Mouse (Mus musculus) liver, postnatal 0 days (tissue): ENCODE measurements around the gene Gm44579. TPM values are rescaled to one million over a fixed set of nuclear protein-coding genes. Genes with fewer than 3 reads are reported as not detected.

Experiments used
- ATAC-seq: fragments of 200-750 bp; cut with Nextera tagmentation; 2 replicates; pipeline ENCODE4 v1.8.0; 2017; ENCODE audit warnings: mild to moderate bottlenecking, moderate library complexity
- DNase-seq: peaks from one replicate; pipeline ENCODE4 v3.0.0-alpha.2; 2016
- H3K27ac ChIP-seq: fragments of 300-500 bp; sonication (generic); 2 replicates; pipeline ENCODE4 v1.5.1; 2014; ENCODE audit warnings: antibody characterized with exemption, moderate library complexity, mild to moderate bottlenecking, low read depth
- H3K27me3 ChIP-seq: fragments of 300-500 bp; sonication (generic); 2 replicates; pipeline ENCODE4 v1.6.1; 2014; ENCODE audit warnings: low read length, control low read depth, mixed read lengths; ENCODE audit not compliant: insufficient read depth
- H3K36me3 ChIP-seq: fragments of 300-500 bp; sonication (generic); replicated peaks from 2 replicates; pipeline ENCODE4 v1.6.1; 2014; ENCODE audit warnings: mild to moderate bottlenecking, control low read depth, low read length, moderate library complexity, mixed read lengths; ENCODE audit not compliant: insufficient read depth
- H3K4me1 ChIP-seq: fragments of 300-500 bp; sonication (generic); 2 replicates; pipeline ENCODE4 v1.6.1; 2014; ENCODE audit warnings: antibody characterized with exemption, mild to moderate bottlenecking, control low read depth; ENCODE audit not compliant: insufficient read depth
- H3K4me2 ChIP-seq: fragments of 300-500 bp; sonication (generic); 2 replicates; pipeline ENCODE4 v1.6.1; 2014; ENCODE audit warnings: low read depth, mild to moderate bottlenecking, low read length, moderate library complexity, mixed read lengths
- H3K4me3 ChIP-seq: fragments of 300-500 bp; sonication (generic); 2 replicates; pipeline ENCODE4 v1.5.1; 2014; ENCODE audit warnings: low read depth, low read length
- H3K9ac ChIP-seq: fragments of 300-500 bp; sonication (generic); replicated peaks from 2 replicates; pipeline ENCODE4 v1.6.1; 2014; ENCODE audit warnings: mild to moderate bottlenecking, moderate library complexity
- H3K9me3 ChIP-seq: fragments of 300-500 bp; sonication (generic); 2 replicates; pipeline ENCODE4 v1.6.1; 2016; ENCODE audit warnings: mild to moderate bottlenecking, control low read depth, low read length, mixed read lengths
- CTCF ChIP-seq: sonication (generic); IDR thresholded peaks from 2 replicates; pipeline ENCODE4 v1.5.1; 2016; ENCODE audit warnings: antibody characterized with exemption, low read depth
- EP300 ChIP-seq: IDR thresholded peaks from 2 replicates; pipeline ENCODE4 v1.6.1; 2016; ENCODE audit warnings: antibody characterized with exemption, low read depth, mild to moderate bottlenecking
- WGBS: fragments of 180-500 bp; shearing (Covaris S2); extraction: QIAGEN DNeasy Blood & Tissue Kit; methylation state at CpG from one replicate; pipeline ENCODE4 v1.1.7; 2014; ENCODE audit not compliant: insufficient replicate concordance; 5-methylcytosine and 5-hydroxymethylcytosine counted together
- polyA plus RNA-seq: library from polyadenylated mRNA; unstranded; fragments of >200 nt; fragmentation: Nextera tagmentation; extraction: Ambion mirVana; gene quantifications from 2 replicates; pipeline ENCODE4 v1.2.1, GENCODE M21; 2015

Gene Gm44579
- polyA plus RNA-seq = not detected in 2 replicates

DNA sequence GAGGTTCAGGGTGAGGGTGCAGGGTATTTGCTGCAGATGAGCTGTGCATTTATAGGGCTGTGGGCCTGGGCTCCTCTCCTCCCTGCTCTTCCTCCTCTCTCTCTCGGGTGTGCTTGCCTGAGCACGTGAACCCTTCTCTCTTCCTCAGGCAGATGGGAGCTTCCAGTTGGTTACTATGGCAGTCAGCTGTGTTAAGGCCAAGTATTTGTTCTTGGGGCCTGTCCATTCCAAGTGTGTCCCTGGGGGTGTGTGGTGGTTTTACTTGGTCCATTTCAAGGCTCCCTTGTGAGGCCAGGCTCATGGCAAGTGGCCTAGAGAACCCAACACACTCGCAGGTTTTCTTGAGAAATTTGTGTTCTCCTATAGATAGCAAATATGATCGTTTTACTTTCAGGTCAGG, at the start of gene Gm44579, which contains the start of gene Olfr287:
Gene Gm44579, minus strand, starts transcription at position 101 of the 400 bp plus-strand sequence.
Gene Olfr287, minus strand, starts transcription at position 180 of the 400 bp plus-strand sequence.
- no peak for ATAC-seq
- H3K4me1 ChIP-seq = no peaks in the 10 kb centered on the region
- TF ChIP-seq EP300 (no peak), CTCF (no peak)
- no peaks in the 10 kb centered on the region for H3K9me3 ChIP-seq
- H3K27ac ChIP-seq = no peak within 1 kb of the TSS
- H3K36me3 ChIP-seq = no peaks in the 10 kb centered on the region
- H3K9ac ChIP-seq = no peak within 1 kb of the TSS
- no peak for DNase-seq
- no peak within 1 kb of the TSS for H3K4me3 ChIP-seq
- H3K4me2 ChIP-seq = no peak within 1 kb of the TSS
- 79% methylated on average over 4 of the region's 4 CpGs for WGBS
- H3K27me3 ChIP-seq = no peaks in the 10 kb centered on the region

DNA sequence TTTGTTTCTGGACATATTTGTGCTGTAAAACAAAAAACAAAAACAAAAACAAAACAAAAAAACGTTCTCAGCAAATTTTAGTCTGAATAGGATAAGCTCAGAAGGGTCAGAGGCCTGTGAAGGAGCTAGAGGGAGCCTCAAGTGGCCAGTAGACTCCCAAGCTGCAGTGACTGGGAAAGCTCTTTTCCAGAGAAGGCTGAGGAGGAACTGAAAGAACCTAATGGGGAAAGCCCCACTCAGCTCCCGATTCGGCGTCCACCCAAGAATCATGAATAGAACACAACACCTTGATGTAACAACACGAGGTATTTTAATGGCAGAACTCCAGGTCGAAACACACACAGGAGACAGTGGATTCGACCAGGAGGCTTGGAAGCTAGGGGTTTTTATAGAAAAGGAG, 37.0 kb upstream of the Gm44579 start:
- Histone ChIP-seq H3K27me3 (no peaks in the 10 kb centered on the region), H3K9ac (no peak overlapping the region), H3K4me2 (no peak overlapping the region), H3K27ac (no peak overlapping the region), H3K9me3 (no peaks in the 10 kb centered on the region), H3K4me1 (no peaks in the 10 kb centered on the region), H3K4me3 (no peak overlapping the region), H3K36me3 (no peaks in the 10 kb centered on the region)
- no peak for ATAC-seq
- TF ChIP-seq CTCF (no peak), EP300 (no peak)
- DNase-seq = no peak
- WGBS = 72% methylated on average over 7 of the region's 7 CpGs

DNA sequence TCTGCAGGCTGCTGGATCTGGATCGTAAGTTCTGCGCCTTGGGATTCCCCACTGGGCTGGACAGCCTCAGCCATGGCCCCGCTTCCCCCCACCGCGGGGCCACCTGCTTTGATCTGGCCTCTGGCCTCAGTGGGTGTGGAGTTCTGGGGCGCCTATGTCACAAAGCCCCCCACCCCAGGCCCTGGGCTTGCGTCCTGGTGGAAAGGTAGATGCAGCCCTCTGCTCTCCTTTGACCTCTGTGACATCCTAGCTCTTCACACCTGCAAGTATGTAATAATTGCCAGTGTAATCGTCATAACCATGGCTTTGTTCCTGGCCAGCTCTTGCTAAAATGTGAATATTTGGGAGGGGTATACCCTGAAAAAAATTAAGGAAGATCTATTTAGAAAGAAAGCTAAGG, 36.4 kb upstream of the Gm44579 start, which contains the start of gene H1fnt:
Gene H1fnt, minus strand, starts transcription at position 101 of the 400 bp plus-strand sequence.
- H3K4me1 ChIP-seq = no peaks in the 10 kb centered on the region
- H3K4me2 ChIP-seq = no peak within 1 kb of the TSS
- ATAC-seq = no peak
- H3K4me3 ChIP-seq = no peak within 1 kb of the TSS
- WGBS = 86% methylated on average over 8 of the region's 8 CpGs
- no peaks in the 10 kb centered on the region for H3K27me3 ChIP-seq
- H3K36me3 ChIP-seq = no peaks in the 10 kb centered on the region
- H3K9me3 ChIP-seq = no peaks in the 10 kb centered on the region
- TF ChIP-seq EP300 = no peak
- no peak for TF ChIP-seq CTCF
- H3K27ac ChIP-seq = no peak within 1 kb of the TSS
- no peak within 1 kb of the TSS for H3K9ac ChIP-seq
- no peak for DNase-seq

DNA sequence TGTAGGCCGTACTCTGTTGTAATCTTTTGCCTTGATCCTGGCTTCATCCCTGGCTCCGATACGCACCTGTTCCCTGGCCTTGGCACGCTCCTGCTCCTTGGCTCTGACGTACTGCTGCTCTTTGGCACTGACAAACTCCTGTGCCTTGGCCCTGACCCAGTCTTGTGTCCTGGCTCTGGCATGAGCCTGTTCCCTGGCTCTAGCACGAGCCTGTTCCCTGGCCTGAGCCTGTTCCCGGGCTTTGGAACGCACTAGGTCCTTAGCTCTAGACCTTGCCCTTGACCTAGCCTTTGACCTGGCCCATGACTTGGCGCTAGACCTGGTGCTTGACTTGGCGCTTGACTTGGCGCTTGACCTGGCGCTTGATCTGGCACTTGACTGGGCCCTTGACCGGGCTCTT, 35.5 kb upstream of the Gm44579 start:
- no peak for TF ChIP-seq CTCF
- no peak for TF ChIP-seq EP300
- no peak overlapping the region for H3K4me3 ChIP-seq
- H3K9me3 ChIP-seq = no peaks in the 10 kb centered on the region
- ATAC-seq = no peak
- H3K4me2 ChIP-seq = no peak overlapping the region
- no peak overlapping the region for H3K9ac ChIP-seq
- H3K36me3 ChIP-seq = no peaks in the 10 kb centered on the region
- H3K27me3 ChIP-seq = no peaks in the 10 kb centered on the region
- H3K27ac ChIP-seq = no peak overlapping the region
- H3K4me1 ChIP-seq = no peaks in the 10 kb centered on the region
- DNase-seq = no peak
- 87% methylated on average over 13 of the region's 13 CpGs for WGBS

DNA sequence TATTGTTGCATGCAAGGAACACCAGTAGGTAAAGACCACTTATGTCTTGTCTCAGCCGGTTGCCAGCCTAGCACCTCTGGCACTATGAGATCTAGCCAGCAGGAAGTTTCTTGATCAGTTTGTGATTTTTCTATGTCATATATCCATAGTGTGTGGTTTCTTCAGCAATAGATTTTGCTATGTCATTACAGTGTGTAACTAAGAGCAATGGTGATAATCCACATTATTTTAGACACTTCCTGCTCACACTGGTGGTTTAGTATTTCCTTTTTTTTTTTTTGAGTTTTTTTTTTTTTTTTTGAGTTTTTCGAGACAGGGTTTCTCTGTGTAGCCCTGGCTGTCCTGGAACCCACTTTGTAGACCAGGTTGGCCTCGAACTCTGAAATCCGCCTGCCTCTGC, 14.7 kb upstream of the Gm44579 start:
- Histone ChIP-seq H3K4me2 (no peak overlapping the region), H3K9me3 (no peaks in the 10 kb centered on the region), H3K36me3 (no peaks in the 10 kb centered on the region), H3K4me3 (no peak overlapping the region), H3K27ac (no peak overlapping the region), H3K27me3 (no peaks in the 10 kb centered on the region), H3K9ac (no peak overlapping the region), H3K4me1 (no peaks in the 10 kb centered on the region)
- WGBS = 49% methylated on average over 4 of the region's 4 CpGs
- no peak for ATAC-seq
- DNase-seq = no peak
- TF ChIP-seq EP300 (no peak), CTCF (no peak)

DNA sequence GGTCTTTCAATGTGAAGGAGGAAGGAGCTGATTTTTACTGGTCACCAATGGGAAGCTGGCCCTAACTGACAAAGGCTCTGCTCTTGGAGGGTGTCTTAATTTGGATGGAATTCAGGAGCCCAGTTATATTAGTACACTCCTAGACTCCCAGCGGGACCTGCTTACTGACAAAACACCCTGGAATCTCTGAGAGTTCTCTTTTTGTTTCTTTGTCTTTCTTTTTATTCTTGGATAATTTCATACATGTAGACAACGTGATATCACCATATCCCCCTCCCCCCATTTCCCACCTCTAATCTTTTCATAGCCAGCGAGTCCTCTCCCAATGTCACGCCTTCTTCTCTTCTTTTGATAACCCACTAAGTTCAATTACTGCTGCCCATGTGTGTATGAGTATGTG, 13.6 kb upstream of the Gm44579 start, which contains the start of gene Olfr286:
Gene Olfr286, minus strand, starts transcription at position 101 of the 400 bp plus-strand sequence.
- TF ChIP-seq EP300 (no peak), CTCF (no peak)
- 72% methylated on average over 4 of the region's 4 CpGs for WGBS

More for the DNA sequence above, 13.6 kb upstream of the Gm44579 start, which contains the start of gene Olfr286:
- Histone ChIP-seq H3K9ac (no peak within 1 kb of the TSS), H3K4me2 (no peak within 1 kb of the TSS), H3K4me3 (no peak within 1 kb of the TSS), H3K9me3 (no peaks in the 10 kb centered on the region), H3K4me1 (no peaks in the 10 kb centered on the region), H3K27ac (no peak within 1 kb of the TSS), H3K27me3 (no peaks in the 10 kb centered on the region), H3K36me3 (no peaks in the 10 kb centered on the region)
- no peak for DNase-seq
- no peak for ATAC-seq
